Mouse (Mus musculus) kidney, adult 9 months (tissue): Measurements from ENCODE around the gene Cntrl.

Experiments
- DNase-seq: peaks from one replicate; pipeline ENCODE4 v3.0.0; 2022

Gene Cntrl

DNA sequence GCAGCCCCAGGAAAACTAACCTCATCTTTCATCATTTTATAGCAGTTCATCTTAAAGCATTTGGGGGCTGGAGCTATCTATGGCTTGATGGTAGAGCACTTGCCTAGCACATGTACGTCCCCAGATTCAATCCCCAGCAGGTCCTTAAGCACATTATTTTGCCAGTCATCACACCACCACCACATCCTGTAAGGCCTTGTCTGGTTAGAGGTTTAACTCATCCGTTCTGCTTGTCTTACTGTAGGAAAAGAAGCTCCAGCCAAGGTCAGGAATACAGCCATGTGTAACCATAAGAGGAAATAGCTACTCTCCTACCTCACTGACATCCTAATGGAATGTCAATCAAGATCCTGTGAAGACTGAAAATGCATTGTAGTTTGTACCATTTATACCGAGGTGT lies 68.9 kb downstream of the Cntrl start:
- no peak for DNase-seq

DNA sequence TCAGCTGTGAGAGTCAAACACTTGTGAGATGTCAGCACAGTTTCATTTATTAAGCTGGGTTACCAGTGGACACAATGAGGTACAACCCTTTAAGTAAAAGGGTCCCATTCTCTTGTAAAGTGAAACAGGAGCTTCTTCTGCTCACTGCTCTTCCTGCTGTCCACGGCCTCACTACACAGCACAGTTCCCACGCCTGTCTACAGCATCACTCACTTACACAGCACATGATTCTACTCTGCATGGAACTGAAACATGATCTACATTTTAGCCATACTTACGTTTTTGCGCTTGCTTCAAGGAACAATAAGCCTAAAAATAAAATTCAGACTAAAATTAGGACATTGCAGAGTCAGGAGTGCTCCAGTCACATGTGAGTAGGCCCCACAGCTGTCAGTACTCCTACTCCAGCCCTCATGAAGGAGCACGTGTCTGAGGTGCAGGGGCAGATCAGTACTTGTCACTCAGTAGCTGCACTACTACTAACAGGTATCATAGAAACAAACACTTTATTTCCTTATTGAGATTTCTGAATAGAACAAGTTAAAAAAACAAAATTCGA lies 73.9 kb downstream of the Cntrl start:
- DNase-seq, result no peak

DNA sequence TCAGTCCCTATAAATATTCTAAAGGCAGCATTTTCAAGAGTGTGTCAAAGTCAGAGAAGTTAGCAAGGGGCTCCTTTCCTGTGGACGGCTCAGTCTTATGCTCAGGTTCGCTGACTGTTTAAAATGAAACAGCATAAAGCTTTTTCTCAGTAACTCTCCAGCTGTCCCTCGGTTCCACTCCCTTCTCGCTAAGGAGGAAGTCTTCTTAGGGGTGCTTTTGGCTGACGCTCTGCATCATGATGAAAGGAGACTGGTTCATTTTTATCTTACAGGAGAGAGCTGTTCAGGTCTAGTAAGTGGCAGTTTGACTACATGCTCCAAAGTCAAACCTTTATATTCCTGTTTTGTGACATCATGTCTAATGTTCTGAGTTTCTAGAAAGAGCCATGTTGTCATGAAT lies 79.6 kb downstream of the Cntrl start:
- DNase-seq, result no peak

DNA sequence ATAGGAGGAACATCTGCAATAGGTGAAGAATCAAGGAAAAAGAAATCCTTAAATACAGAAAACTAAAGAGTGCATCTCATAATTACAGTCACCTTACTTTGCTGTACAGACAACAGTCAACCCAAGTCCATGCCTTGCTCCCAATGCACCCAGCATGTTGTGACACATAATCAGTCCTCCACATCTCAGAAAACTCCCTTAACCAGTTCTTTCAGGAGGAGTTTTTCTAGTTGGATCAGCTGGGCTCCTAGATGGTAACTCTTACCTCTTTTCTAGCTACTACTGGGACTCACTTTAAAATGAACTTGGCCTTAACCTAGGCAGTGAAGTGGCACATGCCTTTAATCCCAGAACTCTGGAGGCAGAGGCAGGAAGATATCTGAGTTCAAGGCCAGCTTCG lies 84.7 kb downstream of the Cntrl start:
- no peak for DNase-seq

DNA sequence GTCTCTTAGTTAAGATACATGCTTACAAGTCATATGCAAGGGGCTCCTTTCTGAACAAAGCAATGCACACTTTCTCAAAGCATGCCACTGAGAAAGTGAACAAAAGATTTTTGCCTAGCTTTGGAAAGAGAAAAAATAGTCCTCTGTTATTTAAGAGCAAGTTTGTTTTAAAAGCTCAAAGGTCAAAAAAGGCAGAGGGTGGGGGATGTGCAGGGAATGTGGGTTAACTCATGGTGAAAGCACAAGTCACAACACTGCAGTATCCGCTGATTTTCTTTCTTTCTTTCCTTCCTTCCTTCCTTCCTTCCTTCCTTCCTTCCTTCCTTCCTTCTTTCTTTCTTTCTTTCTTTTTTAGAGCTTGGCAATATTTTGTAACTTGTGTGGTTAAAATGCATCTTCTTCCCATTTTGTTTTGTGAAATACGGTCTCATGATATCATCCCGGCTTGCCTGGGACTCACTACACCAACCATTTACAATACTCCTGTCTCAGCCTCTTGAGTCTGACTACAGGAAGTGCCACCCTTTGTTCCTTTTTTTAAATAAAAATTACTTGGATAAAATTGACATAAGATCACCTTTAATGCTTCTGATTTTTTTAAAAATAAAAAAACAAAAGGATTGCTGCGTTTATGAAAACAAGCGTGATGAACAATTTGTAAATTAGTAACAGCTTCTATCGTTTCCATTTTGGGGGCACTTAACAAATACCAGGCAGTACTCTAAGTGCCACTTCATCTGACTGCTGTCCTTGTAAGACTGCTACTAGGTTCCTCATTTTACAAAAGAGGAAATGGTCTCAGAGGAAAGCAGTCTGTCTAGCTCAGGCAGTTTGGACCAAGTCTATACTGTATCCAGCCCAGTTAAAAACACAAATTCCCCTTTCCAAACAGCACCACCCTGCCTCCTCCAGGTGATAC lies 86.6 kb downstream of the Cntrl start:
- peak; percentile 84 for DNase-seq

DNA sequence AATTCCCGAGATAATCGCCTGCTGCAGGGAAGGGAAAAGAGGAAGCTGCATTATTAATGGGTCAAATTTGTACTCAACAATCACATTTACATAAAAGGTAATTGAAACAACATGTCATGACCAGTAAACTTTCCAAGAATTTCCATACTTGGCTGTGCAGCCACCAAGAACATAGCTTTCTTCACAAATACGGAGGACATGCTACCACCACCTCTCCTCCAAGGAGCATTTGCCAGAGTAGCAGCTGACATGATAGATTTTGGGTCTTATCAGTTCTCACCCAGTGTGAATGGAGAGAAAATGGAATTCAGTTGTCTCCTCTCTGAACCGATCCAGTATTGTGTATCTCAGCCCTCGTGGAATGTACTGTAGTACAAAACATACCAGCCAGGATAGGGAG lies 90.2 kb downstream of the Cntrl start:
- DNase-seq, result no peak

DNA sequence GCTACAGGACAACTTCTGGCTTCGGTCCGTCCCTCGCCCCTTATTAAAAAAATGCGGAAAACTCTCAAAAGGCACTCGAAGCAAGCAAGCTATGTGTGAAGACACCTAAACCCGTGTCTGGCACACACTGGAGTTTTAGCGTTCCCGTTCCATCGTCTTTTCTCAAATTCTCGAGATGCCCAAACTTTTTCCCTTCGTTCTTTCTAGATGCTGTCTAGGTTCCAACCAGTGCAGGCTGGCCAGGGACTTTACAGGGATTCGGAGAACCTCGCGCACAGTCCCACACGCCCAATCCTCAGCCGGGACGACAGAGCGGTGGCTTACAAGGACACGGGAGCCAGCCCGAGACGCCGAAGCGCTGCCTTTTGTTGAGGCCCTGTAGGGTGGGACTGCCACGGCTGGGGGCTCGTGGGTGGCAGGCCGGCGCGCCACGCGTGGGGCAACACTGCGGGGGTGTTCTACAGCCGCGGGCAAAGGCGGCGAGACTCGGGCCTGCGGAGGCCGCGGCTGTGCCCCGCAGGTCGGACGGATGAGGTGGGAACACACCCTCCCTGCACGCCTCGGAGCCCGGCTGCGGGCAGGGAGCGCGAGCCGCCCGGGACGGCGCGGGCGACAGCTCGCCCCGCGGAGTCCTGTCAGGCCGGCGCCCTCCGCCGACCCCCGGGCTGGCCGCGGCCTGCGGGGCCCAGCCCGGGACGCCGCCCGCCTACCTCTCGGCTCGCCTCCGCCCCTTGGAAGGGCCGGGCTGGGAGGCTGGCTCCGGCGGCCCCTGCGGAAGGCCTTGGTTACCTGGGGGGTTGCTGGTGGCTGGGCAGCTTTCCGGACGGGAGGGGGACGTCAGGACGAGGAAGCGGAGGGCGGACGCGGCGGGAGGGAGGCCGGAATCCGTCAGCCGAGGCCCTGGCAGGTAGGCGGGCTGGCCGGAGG lies 90.9 kb downstream of the Cntrl start:
- DNase-seq, result peak; percentile 49

DNA sequence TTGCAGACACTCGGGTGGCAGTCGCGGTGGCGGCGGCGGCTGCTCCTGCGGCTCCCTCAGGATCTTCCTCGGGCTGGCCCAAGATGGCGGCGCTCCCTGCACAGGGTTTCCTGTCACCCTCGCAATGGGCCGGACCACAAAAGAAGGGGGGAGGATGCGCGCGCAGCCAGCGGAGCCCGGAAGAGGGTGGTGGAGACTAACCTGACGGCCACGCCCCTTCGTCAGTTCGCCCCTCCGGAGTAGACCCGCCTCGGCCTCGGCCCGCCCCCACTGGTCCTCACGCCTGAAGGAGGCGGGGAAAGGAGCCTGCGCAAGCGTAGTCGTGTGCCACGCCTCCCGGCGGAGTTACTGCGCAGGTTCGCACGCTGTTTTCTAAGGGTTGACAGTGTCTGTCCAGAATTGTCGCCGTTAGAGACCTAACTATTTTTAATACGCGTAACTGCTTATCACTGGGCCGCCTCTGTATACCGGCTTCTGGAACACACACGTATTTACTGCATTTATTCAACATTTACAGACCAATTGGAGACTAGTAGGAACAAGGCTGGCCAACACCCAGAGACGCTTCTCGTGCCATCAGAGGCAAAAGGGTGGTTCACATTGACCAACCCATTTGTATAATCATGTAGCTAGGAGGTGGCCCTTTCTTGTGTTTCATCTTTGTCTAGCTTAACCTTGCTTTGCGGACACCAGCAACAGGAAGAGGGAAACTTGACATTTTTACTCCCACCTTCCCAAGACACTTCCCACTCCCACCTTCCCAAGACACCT lies 91.8 kb downstream of the Cntrl start, which contains the start of gene Rab14:
Gene Rab14 (minus strand): TSS at position 223 of the 771 bp plus-strand sequence.
- DNase-seq, result peak; percentile 99

DNA sequence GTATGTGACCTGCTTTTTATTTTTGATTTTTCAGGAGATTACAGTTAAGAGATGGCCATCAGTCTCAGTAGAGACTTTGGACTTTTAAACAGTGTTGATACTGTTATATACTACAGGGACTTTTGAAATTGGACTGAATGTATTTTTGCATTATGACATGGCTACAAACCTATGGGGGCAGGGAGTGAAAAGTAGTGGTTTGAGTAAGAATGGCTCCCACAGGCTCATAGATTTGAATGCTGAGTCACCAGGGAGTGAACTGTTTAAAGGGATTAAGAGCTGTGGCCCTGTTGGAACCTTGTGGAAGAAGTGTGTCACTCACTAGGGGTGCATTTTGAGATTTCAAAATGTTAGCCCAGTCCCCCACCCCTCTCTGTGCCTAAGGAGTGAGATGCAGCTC lies 94.4 kb downstream of the Cntrl start:
- DNase-seq, result no peak

DNA sequence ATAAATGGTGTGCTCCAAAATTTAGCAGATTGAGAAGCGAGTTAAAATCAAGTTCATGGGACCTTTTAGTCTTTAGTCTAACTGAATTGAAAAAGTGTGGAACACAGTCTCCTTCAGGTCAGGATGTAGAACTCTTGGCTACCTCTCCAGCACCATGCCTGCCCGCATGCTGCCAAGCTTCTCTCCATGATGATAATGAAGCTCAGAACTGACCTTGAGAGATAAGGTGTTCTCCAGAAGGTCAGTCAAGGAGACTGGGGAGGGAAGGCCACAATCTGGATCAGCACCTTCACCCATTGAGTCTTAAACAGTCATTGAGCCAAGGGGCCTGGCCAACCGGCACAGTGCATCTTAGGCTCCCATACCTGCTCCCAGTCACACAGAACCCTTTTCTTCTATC lies 97.5 kb downstream of the Cntrl start:
- DNase-seq, result no peak

DNA sequence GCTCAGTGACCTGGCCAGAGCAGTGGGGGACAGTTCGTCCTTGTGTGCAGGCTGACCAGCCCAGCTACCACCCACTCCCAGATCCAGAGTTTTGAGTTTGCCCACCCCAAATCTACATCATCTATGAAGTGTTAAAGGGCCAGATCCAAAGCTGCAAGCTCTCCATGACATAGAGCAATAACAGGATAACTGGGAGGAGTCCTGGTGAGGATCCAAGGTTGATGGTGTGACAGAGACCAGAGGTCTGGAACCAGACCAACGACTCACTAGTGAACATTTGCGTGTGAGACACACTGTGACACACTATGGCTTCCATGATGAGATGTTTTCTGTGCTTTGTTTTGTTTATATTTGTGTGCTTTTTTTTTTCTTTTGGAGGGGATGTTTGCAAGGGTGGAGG lies 98.8 kb downstream of the Cntrl start:
- no peak for DNase-seq

DNA sequence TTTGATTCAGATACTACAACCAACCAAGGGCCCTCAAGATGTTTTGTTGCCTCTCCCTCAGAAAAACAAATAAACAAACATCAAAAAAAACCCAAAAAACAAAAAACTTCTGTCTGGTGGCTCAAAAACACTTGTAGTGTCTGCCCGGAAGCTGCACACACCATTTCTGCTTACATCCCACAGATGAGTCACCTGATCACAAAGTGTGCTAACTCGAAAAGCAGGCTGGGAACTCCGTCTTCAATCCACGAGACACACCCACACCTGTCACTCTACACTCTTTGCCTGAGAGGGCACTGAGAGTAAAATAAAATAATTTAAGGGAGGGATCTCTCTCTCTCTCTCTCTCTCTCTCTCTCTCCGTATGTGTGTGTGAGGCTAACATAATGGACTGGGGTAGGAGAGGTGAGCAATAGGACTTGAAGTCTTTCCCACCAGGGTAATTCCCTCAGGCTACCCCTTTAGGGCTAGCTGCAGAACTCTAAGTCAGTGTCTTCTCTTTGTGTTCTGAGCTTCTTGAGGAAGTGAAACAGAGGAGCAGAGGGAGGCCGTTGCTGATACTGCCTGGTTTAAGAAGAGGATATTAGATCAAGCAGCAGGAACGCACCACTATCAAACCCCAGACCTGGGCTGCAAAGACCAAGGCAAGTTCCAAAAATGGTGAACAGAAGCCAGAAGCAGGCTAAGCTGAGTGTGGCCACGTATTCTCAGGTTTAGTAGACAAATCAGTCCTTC lies 99.8 kb downstream of the Cntrl start:
- DNase-seq, result no peak

DNA sequence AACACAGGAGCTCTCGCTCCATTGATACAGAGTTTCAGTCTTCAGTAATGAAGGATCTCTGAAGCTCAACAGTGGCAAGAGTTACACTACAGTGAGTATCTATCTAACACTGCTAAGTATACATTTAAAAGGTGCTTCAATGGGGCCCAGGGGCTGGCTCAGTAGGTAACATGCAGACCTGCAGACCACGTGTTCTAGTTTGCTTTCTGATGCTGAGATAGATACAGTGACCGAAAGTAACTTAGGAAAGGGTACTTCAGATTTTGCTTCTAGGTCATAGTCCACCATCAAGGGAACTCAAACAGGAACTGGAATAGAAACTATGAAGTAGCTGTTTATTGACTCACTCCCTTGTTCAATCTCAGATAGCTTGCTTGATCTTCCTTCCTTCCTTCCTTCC lies 102.4 kb downstream of the Cntrl start:
- no peak for DNase-seq

DNA sequence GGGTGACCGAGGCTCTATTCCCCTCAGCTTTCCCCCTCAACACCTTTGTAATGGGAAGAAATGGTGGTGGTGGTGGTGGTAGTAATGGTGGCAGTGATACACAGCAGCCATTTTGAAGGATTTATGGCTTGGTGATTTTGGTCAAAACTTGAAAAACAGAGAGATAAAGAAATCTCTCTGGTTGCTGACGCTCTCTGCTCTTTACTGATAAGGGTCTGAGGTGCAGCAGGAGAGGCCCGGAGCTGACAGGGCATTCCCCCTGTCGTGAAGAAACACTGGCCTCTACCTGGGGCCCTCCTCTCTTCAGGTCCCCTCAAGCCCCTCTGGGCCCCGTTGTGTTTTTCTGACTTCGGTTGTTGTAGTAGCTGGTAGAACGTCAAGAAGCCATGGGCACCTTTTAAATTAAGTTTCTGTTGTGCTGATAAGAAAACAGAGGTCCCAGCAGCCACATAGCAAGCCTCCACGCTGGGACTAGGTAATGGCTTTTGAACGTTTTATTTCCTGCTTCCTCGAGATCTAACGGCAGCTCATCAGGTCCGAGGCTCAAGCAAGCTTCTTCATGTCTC lies 104.1 kb downstream of the Cntrl start:
- no peak for DNase-seq

DNA sequence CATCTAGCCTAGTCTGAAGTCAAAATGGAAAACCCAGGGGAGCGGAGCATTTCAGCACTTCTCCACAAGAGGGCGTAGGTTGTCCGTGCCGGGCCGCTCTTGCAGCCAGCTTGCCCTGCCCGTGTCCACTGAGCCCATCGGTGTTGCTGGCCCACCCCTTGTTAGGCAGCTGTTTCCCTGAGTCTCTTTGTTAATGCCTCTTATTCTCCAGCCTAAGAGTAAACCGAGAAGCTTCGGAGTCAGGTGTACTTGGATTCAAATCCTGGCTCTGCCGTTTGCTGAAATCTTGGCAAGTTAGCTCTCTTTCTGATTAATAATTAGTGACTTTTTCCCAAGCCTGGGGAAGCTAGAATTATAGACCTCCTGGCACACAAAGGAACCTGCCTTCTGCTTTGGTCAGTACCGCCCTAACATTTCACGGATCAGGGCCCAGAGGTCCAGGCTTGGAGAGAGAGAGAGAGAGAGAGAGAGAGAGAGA lies 105.6 kb downstream of the Cntrl start:
- DNase-seq, result peak; percentile 92

DNA sequence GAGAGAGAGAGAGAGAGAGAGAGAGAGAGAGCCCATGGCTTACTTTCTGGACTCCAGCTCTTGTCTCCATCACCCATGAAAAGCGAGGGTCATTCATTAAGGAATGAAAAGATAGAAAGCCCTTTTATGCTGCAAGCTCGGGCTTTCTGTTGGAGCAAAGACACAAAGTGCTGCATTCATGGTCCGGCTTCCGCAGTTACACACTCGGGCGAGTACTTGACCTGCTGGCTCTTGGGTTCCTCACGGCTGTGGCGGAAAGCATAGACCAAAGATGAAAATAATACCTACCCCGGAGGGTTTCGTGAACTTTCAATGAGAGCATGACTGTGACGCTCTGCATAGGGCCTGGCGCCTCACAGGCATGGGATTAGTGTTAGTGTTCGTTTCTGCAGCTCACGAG lies 106.1 kb downstream of the Cntrl start:
- peak; percentile 58 for DNase-seq

DNA sequence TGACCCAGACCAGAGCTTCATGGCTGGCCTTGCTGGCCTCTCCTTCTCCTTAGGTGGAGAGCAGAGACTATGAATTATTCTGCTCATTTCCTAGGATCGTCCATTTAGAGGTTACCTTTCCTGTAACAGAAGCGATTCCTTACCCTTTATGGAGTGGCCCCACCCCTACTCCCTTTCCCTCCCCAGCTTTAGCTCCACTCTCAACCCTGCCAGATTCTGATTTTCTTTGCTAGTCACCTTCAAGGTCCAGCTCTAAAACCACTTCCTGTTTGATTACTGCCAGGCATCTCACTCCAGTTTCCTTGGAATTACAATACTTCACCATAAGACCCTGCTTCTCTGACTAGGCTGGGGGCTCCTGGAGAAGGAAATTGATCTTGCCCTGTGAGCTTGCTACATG lies 107.4 kb downstream of the Cntrl start:
- DNase-seq, result no peak

DNA sequence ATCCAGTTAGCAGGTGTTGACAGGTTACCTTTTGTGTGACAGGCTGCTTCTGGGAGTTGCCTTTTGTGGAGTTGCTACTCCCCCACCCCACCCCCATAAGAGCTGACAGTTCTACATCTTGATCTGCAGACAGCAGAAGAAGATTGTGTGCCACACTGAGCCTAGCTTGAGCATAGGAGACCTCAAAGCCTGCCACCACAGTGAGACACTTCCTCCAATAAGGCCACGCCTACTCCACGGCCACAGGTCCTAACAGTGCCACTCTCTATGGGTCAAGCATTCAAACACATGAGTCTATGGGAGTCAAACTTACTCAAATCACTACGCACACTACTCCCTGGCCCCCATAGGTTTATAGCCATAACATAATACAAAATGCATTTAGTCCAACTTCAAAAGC lies 109.4 kb downstream of the Cntrl start:
- no peak for DNase-seq

DNA sequence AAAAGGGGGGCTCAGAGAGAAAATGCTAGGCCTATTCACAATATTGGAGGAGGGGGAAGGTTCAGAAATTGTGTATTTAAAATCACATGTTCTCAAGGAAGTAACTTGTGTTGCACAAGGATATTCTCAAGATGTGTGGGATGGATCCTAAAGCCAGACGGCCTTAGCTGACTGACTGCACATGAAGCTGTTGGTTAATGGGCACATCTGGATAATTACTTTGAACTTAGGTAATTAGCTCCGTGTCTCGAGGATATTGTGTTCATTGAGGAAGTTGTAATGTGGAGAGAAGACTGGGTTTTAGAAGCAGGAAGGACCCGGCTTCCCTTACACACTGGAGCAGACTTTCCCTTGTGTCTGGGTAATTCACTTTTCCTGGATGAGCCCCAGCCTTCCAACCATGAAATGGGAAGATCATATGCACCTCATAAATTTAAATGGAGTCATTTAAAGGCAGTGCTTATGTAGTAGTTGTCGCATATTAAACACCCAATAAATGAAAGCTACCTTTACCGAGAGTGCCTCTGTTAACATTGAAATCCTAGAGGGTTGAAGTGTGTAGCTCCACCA lies 113.6 kb downstream of the Cntrl start:
- no peak for DNase-seq

DNA sequence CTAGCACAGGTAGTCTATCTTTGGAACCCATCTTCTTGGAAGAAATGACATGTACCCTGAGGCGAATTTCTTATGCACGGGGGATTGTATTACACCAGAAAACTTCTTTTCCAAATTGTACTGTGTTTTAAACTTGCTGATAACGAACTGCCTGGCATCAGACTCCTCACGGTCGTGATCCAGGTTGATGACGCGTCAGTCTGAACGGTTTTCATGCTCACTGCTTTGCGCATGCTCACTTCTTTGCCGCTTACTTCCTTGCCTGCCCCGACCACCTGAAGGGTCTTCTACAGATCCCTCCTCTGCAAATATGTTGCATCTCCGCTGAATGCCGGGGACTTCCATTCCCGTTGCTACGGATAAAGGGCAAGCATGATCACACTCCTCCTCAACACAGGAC lies 115.0 kb downstream of the Cntrl start:
- DNase-seq, result no peak

DNA sequence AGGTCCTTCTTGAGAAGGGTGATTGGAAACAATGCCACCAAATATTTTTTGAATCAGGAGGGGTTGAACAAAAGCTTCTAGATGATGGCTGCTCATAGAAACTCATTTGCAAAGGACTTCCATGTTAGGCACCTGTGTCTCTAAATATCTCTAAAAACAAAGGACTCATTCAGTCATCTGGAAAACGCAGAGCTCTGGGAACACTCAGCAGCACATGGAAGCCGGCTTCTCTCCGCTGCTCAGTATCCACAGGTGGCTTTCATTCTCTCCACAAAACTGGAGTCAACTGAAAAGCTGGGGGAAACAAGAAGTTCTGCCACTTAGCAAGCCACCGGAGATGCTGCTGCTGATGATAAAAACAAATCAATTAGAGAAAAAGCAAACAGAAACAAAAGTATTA lies 118.9 kb downstream of the Cntrl start:
- no peak for DNase-seq
